Mouse (Mus musculus) E14TG2a.4 (cell line): ENCODE measurements around the gene Gtpbp3.

Experiments
- CTCF ChIP-seq: conservative IDR thresholded peaks from 2 replicates; pipeline ENCODE4 v1.5.1; 2014; ENCODE audit warnings: low read length
- POU5F1 ChIP-seq: IDR thresholded peaks from 2 replicates; pipeline ENCODE4 v1.6.1; 2014; ENCODE audit warnings: low read length, borderline replicate concordance

GRCm38 (mm10) chr8:71485142-71486135 lies 2.5 kb upstream of the Gtpbp3 start, which contains the start of gene Ano8:
- TF ChIP-seq CTCF (no peak), POU5F1 (no peak)
